Mouse (Mus musculus) limb, embryonic 11.5 days (tissue): ENCODE data around the gene Zfp981. TPM values are rescaled to one million over a fixed set of nuclear protein-coding genes. Genes with fewer than 3 reads are reported as not detected.
"Not testable (repeated sequence)": the region's sequence is repeated elsewhere in the genome, so short reads cannot be mapped to it uniquely, and the experiment has no call there.

Experiments
- ATAC-seq: fragments of 200-750 bp; cut with Nextera tagmentation; 2 replicates; pipeline ENCODE4 v1.8.0; 2017; ENCODE audit warnings: low read depth; ENCODE audit not compliant: insufficient number of reproducible peaks, low FRiP score, low TSS enrichment
- DNase-seq: peaks from one replicate; pipeline ENCODE4 v3.0.0-alpha.2; 2015; ENCODE audit warnings: low spot score
- H3K27ac ChIP-seq: fragments of 300-500 bp; sonication (generic); replicated peaks from 2 replicates; pipeline ENCODE4 v1.5.1; 2014; ENCODE audit warnings: low read depth, mild to moderate bottlenecking, low read length
- H3K27me3 ChIP-seq: fragments of 300-500 bp; sonication (generic); 2 replicates; pipeline ENCODE4 v1.6.1; 2014; ENCODE audit warnings: mild to moderate bottlenecking, low read length, mixed read lengths; ENCODE audit not compliant: control insufficient read depth, insufficient read depth
- H3K36me3 ChIP-seq: fragments of 300-500 bp; sonication (generic); 2 replicates; pipeline ENCODE4 v1.6.1; 2014; ENCODE audit warnings: mild to moderate bottlenecking, low read length, moderate library complexity, mixed read lengths; ENCODE audit not compliant: control insufficient read depth, insufficient read depth
- H3K4me1 ChIP-seq: fragments of 300-500 bp; sonication (generic); 2 replicates; pipeline ENCODE4 v1.6.1; 2014; ENCODE audit warnings: low read length, mixed read lengths; ENCODE audit not compliant: control insufficient read depth, insufficient read depth
- H3K4me2 ChIP-seq: fragments of 300-500 bp; sonication (generic); 2 replicates; pipeline ENCODE4 v1.6.1; 2014; ENCODE audit warnings: low read depth, mild to moderate bottlenecking, moderate library complexity; ENCODE audit not compliant: severe bottlenecking
- H3K4me3 ChIP-seq: fragments of 300-500 bp; sonication (generic); 2 replicates; pipeline ENCODE4 v1.5.1; 2014; ENCODE audit warnings: low read depth, low read length
- H3K9ac ChIP-seq: fragments of 300-500 bp; sonication (generic); 2 replicates; pipeline ENCODE4 v1.6.1; 2014; ENCODE audit warnings: mild to moderate bottlenecking, low read length
- H3K9me3 ChIP-seq: fragments of 300-500 bp; sonication (generic); 2 replicates; pipeline ENCODE4 v1.6.1; 2016; ENCODE audit warnings: low read length; ENCODE audit not compliant: control insufficient read depth
- WGBS: fragments of 180-500 bp; shearing (Covaris S2); extraction: QIAGEN DNeasy Blood & Tissue Kit; methylation state at CpG from one replicate; pipeline ENCODE4 v1.1.7; 2014; 5-methylcytosine and 5-hydroxymethylcytosine counted together
- polyA plus RNA-seq: library from polyadenylated mRNA; unstranded; fragments of >200 nt; fragmentation: Nextera tagmentation; extraction: Ambion mirVana; gene quantifications from 2 replicates; pipeline ENCODE4 v1.2.1, GENCODE M21; 2014

The Zfp981 gene
- polyA plus RNA-seq, 1 experiment from 2014 or later: 0.05 TPM

DNA sequence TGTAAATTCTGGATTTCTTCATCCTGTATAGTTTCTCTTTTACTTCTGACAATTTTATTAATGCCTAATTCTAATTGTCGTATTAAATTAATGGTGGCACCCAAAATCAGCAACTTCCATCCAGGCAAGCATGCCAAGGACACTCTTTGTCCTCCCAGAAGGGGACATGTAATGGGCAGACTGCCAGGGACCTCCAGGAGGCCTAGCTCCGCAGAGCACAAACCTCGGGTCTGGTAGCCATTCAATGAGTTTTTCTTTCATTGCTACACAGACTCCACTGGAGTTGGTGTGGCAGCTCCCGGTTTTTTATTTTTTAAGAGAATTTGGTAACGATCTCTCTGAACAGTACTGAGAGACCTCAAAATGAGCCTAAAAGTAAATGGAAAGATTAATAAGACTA is 41.1 kb upstream of the Zfp981 start:
- peaks cover 21% of the 10 kb centered on the region for H3K9me3 ChIP-seq
- H3K4me2 ChIP-seq, H3K27ac ChIP-seq, H3K27me3 ChIP-seq, H3K4me1 ChIP-seq, H3K36me3 ChIP-seq, H3K9ac ChIP-seq, H3K4me3 ChIP-seq: not testable (repeated sequence)
- DNase-seq (peak; percentile 19), ATAC-seq (peak; percentile 5; the same call in 1 of the 2 replicates)
- WGBS: 85% methylated on average over 5 of the region's 5 CpGs

DNA sequence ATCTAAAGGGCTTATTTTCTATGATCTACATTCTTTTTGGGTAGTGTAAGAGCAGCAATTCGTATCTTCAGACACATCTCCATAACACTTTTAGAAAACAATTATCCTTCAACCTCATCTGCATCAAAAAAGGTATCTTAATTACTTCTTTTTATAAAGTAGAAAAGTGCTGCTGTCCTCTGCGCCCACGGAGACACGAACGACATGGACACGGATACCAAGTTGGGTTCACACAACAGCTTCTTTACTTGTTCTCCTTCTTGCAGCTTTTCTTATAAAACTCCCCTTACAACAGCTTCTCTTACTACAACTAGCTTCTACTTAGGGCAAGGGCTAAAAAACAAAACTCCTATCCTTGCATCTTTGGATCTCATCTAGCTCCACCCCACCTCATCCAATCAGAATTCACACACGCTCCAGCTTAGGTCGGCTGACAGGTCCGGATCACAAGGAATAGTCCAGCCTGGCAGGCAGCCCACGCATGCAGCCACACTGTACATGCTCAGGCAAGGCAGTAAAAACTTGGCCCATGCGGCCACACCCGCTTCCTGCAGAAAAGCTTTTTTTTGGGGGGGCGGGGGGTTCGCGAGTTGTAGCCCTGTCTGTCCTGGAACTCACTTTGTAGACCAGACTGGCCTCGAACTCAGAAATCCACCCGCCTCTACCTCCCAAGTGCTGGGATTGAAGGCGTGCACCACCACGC is 38.0 kb upstream of the Zfp981 start:
- ATAC-seq (peak; percentile 22; the same call in 1 of the 2 replicates), DNase-seq (peak; percentile 18)
- 92% methylated on average over 17 of the region's 19 CpGs for WGBS
- H3K36me3 ChIP-seq, H3K27ac ChIP-seq, H3K4me1 ChIP-seq, H3K4me2 ChIP-seq, H3K9ac ChIP-seq, H3K27me3 ChIP-seq, H3K4me3 ChIP-seq, H3K9me3 ChIP-seq: not testable (repeated sequence)

DNA sequence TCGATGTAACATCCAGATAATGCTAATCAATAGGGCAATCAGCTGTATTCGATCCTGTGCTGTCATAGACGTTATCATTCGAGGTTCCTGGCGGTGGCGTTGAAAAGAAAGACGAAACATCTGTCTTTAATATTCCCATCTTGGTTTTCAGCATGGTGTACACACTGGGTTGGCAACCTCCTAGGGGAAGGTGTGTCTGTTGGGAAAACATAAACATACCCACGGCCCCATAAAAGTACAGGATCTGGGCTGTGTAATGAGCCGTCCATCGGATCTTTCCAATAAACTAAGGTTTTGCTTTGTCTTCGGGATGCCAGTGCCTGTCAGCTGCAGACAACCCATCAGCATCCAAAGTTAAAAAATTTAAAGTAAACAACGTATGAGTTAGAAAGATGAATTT is 31.8 kb upstream of the Zfp981 start:
- not testable (repeated sequence) for DNase-seq, H3K9me3 ChIP-seq, H3K36me3 ChIP-seq, H3K4me2 ChIP-seq, H3K9ac ChIP-seq, H3K27ac ChIP-seq, H3K27me3 ChIP-seq, H3K4me1 ChIP-seq, H3K4me3 ChIP-seq
- 93% methylated on average over 9 of the region's 12 CpGs for WGBS
- peak; percentile 52; the same call in 1 of the 2 replicates for ATAC-seq

DNA sequence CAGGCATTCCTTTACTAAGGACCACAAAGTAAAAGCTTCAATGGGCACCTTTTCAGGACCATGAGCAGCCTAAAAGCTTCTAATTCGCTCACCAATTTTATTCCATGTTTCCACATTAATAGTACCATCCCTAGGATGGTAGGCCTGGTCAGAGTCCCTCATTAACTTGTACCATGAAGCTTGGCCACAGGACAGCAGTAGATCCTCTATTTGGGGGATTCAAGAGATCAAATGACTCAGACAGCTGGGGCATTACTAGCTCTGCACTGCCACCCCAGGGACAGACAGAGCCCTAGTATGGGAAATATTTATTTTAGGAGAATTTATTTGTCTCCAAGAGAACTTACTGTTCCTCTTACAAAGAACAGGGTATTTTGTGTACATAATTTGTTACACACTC is 27.6 kb upstream of the Zfp981 start:
- H3K27me3 ChIP-seq, H3K9ac ChIP-seq, DNase-seq, H3K9me3 ChIP-seq, H3K36me3 ChIP-seq, H3K27ac ChIP-seq, H3K4me1 ChIP-seq, H3K4me2 ChIP-seq, H3K4me3 ChIP-seq: not testable (repeated sequence)
- no CpG with 5 or more reads among the region's 1 CpGs for WGBS
- ATAC-seq: peak; percentile 18; the same call in 1 of the 2 replicates

DNA sequence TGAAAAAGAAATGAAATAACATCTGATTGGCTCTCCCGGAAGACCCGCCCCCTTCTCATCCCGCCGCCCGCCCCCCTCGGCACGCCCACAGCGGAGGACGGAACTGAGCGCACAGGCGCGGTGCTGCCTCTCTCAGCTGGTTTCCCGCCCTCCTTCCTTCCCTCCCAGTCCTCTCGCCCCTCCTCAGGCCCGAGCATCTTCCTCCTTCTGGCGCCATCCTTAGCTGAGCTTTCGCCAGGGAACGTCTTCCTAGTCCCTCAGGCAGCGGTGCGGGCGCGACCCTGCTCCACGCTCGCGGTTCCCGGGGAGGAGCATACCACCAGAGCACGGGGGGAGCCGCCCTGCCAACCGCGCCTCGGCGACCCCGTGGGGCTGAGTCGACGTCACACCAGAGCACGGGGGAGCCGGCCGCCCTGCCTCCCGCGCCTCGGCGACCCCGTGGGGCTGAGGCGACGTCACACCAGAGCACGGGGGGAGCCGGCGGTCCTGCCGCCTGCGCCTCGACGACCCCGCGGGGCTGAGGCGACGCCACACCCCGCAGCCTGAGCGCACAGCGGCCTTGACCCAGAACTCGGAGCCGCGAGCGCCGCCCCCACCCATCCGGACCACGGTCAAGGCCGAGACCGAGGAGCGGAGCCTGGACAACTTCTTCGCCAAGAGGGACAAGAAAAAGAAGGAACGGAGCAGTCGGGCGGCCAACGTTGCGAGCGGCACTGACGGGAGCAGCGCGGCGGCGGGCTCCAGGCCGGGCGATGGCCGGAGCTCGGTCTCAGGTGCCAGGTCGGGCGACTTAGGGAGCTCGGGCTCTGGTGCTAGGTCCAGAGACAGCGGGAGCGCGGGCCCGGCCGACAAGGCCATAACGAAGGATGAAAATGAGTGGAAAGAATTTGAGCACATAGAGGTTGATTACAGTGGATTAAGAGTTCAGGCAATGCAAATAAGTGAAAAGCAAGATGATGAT is 26.8 kb upstream of the Zfp981 start:
- not testable (repeated sequence) for H3K4me2 ChIP-seq, H3K27ac ChIP-seq, H3K9ac ChIP-seq, H3K4me3 ChIP-seq, H3K9me3 ChIP-seq, H3K27me3 ChIP-seq, H3K36me3 ChIP-seq, DNase-seq, H3K4me1 ChIP-seq
- 49% methylated on average over 52 of the region's 94 CpGs for WGBS
- peak; percentile 77 for ATAC-seq

DNA sequence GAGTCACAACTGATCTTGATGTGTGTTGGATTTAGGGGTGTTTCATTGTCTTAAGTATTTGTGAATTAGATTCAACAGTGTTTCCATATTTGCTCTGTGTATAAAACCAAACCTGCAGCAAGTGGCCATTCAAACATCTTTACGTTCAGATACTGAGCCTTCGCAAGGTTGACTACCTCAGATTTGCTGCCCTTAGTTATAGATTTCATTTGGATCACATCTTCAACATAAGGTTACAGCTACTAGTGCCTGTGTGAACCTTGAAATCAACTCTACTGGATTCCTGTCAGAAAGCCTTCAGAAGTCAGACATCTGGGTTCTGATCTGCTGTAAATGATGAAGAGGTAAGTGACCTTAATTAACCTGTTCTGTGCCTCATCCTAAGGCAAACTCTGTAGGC is 25.6 kb upstream of the Zfp981 start:
- H3K27ac ChIP-seq, H3K4me2 ChIP-seq, H3K36me3 ChIP-seq, ATAC-seq, H3K4me1 ChIP-seq, H3K9ac ChIP-seq, H3K4me3 ChIP-seq, H3K27me3 ChIP-seq, DNase-seq: not testable (repeated sequence)
- 99% methylated on average over 2 of the region's 2 CpGs for WGBS
- peaks cover 16% of the 10 kb centered on the region for H3K9me3 ChIP-seq

DNA sequence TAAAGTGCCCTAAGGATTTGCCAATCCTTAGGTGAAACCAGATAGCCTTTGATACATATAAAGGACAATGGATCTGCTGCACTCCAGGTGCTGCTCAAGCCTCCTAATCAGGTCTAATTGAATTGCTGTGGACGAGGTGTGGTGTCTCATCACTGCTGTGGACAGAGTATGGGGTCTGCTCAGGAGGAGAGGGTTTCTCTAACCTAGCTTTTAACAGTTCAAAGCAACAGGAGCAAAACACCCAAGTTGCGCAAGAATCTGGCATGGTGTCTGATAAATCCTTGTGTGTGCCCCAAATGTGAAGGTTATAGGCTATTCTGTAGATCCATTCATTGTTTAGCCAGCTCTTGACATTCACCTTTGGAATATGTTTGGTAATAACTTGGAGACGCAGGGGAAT is 24.9 kb upstream of the Zfp981 start:
- H3K9me3 ChIP-seq: peaks cover 19% of the 10 kb centered on the region
- not testable (repeated sequence) for H3K4me3 ChIP-seq, H3K36me3 ChIP-seq, DNase-seq, H3K4me2 ChIP-seq, H3K4me1 ChIP-seq, H3K27ac ChIP-seq, H3K27me3 ChIP-seq, H3K9ac ChIP-seq, ATAC-seq
- WGBS: 88% methylated on average over 3 of the region's 3 CpGs

DNA sequence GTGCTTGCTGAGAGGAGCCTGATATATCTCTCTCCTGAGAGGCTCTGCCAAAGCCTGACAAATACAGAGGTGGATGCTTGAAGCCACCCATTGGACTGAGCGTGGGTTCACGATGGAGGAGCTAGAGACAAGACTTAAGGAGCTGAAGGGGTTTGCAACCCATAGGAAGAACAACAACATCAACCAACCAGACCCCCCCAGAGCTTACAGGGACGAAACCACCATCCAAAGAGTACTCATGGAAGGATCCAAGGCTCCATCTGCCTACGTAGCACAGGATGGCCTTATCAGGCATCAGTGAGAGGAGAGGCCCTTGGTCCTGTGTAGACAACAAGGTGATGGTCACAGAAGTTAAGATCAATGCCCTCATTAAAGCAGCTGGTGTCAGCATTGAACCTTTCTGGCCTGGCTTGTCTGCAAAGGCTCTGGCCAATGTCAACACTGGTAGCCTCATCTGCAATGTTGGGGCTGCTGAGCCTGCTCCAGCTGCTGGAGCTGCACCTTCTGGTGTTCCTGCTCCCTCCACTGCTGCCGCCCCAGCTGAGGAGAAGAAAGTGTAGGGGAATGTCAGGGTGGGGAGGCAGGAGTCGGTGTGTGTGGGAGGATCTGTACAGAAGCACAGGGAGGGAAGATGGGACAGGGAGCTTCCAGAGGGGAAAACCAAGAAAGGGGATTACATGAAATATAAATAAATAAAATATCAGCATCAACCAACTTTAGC is 21.3 kb upstream of the Zfp981 start:
- not testable (repeated sequence) for H3K4me3 ChIP-seq, H3K9ac ChIP-seq, H3K4me2 ChIP-seq, H3K27me3 ChIP-seq, DNase-seq, H3K27ac ChIP-seq, H3K4me1 ChIP-seq, H3K36me3 ChIP-seq
- WGBS: 72% methylated on average over 6 of the region's 6 CpGs
- peaks cover 26% of the 10 kb centered on the region for H3K9me3 ChIP-seq
- ATAC-seq: peak; percentile 18; the same call in 1 of the 2 replicates
